Mouse (Mus musculus) olfactory bulb, adult 2 months (tissue): ENCODE data around the gene Eif2b4. TPM values are rescaled to one million over a fixed set of nuclear protein-coding genes. Genes with fewer than 3 reads are reported as not detected.

Source experiments
- H3K27ac ChIP-seq: fragments of 200-500 bp; 2 replicates; pipeline ENCODE4 v1.5.1; 2012; ENCODE audit warnings: low read depth, low read length; ENCODE audit not compliant: insufficient read depth
- H3K4me1 ChIP-seq: fragments of 200-500 bp; 2 replicates; pipeline ENCODE4 v1.6.1; 2012; ENCODE audit warnings: low read length; ENCODE audit not compliant: control insufficient read depth, insufficient read depth
- H3K4me3 ChIP-seq: fragments of 200-500 bp; 2 replicates; pipeline ENCODE4 v1.5.1; 2012; ENCODE audit warnings: mild to moderate bottlenecking, low read depth, low read length, moderate library complexity; ENCODE audit not compliant: insufficient read depth
- CTCF ChIP-seq: fragments of 200-500 bp; IDR thresholded peaks from 2 replicates; pipeline ENCODE4 v1.5.1; 2012; ENCODE audit warnings: low read depth, mild to moderate bottlenecking, low read length, moderate library complexity; ENCODE audit not compliant: insufficient read depth
- POLR2A ChIP-seq: fragments of 200-500 bp; IDR thresholded peaks from 2 replicates; pipeline ENCODE4 v1.6.1; 2012; ENCODE audit warnings: mild to moderate bottlenecking, low read depth, low read length, moderate library complexity; ENCODE audit not compliant: insufficient read depth
- WGBS: fragments of 180-500 bp; shearing (Covaris S2); methylation state at CpG from one replicate; pipeline ENCODE4 v1.1.7; 2018; 5-methylcytosine and 5-hydroxymethylcytosine counted together
- polyA plus RNA-seq: library from polyadenylated mRNA; stranded (reverse); fragments of >200 nt; gene quantifications from 2 replicates; pipeline ENCODE4 v1.2.4, GENCODE M21; 2012; ENCODE audit warnings: low replicate concordance; ENCODE audit not compliant: missing spikeins, insufficient read depth, insufficient read length

The Eif2b4 gene
- polyA plus RNA-seq, 1 experiment, result not detected

DNA sequence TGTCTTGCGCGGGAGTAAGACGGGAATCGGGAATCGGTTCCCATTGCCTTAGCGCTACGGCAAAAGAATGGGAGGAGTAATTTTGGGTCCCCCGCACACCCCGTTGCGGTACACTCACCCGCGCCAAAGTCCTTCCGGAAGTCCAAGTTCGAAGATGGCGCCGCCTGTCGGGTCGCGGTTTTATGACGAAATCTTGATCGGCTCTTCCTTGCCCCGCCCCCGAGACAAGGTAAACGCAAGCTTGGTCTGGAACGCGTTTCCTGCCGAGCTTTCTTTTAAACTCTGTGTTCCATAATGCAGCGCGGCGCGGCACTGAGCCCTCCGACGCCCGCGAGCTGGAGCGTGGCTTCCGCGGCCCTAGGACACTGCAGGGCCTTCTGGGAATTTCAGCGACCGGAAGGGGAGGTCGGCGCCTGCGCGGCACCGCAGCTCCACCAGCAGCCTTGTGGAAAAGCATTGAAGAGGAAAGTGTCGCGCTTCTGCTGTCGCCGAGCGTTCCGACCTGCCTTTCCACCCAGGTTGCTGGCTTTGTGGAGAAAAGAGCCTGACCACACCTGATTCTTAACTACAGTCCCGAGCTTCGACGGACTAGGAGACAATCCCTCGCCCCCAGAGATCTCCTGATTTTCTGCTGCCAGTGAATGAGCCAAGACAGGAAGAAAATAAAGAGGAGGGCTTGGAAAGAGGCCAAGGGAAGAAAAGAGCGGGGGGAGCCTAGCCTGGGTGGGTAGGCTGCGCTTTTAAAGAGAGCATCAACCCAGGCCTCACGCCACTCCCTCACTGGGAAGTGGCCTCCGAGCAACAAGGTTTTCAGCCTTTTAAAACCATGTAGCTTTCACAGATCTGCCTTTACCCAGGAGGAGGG is 13.2 kb downstream of the Eif2b4 start, which contains the start of the genes Gm29609 and Gtf3c2:
Gm29609 (minus strand) TSS at position 146 of the 865 bp plus-strand sequence.
Gtf3c2 (minus strand) TSS at position 379 of the 865 bp plus-strand sequence.
- WGBS, result under 1% methylated on average over 59 of the region's 59 CpGs
- TF ChIP-seq POLR2A, result peak; percentile 75; the same call in 1 of the 2 replicates
- TF ChIP-seq CTCF, result no peak
- Histone ChIP-seq H3K4me3 (peak within 1 kb of the TSS; percentile 70), H3K27ac (peak within 1 kb of the TSS; percentile 88), H3K4me1 (0 out of 2 replicates have a peak, but pooled peaks cover 3% of the 10 kb centered on the region)

DNA sequence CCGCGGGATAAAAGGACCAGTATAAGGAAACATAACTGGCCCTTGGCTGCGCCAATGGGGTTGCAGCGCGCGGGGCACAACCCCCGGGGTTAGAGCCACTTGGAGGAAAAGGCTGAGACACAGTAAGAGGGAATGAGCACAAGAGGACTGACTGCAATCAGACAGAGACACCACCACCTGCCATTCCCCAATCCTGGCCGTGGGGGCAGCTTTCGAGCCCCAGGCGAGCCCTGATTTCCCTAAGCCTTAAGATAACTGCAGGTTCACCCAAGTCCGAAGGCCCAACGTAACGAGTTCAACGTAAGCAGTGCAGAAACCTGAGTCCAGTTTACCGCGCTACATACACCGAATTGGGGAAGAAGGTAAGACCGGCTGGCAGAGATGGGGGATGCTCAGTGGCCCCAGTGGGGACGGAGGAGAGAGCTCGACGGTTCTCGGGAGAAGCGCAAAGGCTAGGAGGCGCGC is 13.9 kb downstream of the Eif2b4 start:
- H3K4me3 ChIP-seq, result peak overlapping the region; percentile 70
- no peak for TF ChIP-seq POLR2A
- no peak for TF ChIP-seq CTCF
- no peak overlapping the region for H3K27ac ChIP-seq
- H3K4me1 ChIP-seq, result 0 out of 2 replicates have a peak, but pooled peaks cover 3% of the 10 kb centered on the region
- 0% methylated on average over 25 of the region's 25 CpGs for WGBS

DNA sequence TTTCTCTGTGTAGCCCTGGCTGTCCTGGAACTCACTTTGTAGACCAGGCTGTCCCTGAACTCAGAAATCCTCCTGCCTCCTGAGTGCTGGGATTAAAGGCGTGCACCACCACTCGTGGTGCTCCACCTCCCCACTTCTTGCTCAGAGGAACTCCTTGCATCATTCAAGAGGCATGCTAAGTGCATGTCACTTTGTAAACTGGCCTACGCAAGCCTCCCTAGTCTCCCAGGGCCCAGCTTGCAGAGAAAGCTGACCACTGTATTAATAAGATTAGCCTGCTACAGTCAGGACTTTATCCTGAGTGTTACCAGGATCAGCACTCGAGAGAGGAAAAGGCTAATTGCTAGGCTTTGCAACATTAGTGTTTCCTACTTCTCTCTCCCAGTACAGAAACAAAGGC is 24.6 kb downstream of the Eif2b4 start:
- WGBS, result 91% methylated on average over 4 of the region's 4 CpGs
- Histone ChIP-seq H3K27ac (no peak overlapping the region), H3K4me3 (no peak overlapping the region), H3K4me1 (no peaks in the 10 kb centered on the region)
- TF ChIP-seq POLR2A (no peak), CTCF (no peak)

DNA sequence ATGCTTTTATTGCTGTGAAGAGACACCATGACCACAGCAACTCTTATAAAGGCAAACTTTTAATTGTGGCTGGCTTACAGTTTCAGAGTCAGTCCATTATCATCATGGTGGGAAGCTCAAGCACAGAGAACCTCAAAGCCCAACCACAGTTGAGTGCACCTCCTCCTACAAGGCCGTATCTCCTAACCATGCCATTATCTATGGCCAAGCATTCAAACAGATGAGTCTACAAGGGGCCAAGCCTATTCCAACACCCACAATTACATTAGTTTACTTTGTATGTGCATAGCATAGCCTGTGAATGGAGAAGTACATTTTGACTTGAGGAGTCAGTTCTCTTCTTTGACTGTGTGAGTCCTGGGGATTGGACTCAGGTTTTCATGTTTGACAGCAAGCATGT is 28.4 kb downstream of the Eif2b4 start:
- Histone ChIP-seq H3K27ac (no peak overlapping the region), H3K4me3 (no peak overlapping the region), H3K4me1 (no peaks in the 10 kb centered on the region)
- TF ChIP-seq CTCF, result no peak
- no peak for TF ChIP-seq POLR2A
- 89% methylated on average over 1 of the region's 1 CpGs for WGBS

DNA sequence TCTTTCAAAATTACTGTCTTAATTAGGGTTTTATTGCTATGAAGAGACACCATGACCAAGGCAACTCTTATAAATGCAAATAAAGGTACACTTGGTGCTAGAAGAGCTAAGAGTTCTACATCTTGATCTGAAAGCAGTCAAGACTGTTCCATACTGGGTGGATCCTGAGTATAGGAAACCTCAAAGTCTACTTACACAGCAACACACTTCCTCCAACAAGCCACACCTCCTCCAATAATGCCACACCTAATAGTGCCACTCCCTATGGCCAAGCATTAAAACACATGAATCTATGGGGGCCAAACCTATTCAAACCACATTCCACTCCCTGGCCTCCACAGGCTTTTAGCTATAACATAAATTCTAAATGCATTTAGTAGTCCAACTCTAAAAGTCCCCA is 30.8 kb downstream of the Eif2b4 start:
- TF ChIP-seq POLR2A (no peak), CTCF (no peak)
- no peaks in the 10 kb centered on the region for H3K4me1 ChIP-seq

DNA sequence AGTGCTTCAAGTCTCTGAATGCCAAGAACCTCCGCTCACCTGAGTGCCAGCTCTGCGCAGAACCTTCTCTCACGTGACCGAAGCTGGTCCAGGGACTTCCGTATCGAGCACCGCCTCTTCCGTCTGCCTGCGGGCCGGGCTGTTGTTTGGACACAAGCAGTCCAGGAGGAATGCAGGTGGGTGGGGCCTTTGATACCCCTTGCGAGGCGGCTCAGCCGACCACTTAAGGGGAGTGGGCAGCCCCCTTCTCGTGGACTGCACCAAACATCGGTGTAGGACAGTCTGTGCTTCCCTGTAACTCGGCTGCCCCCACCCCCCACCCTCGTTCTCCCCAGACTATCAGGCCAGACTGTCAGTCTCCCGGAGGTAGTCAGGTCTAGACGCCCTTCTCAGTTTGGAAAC is 39.1 kb downstream of the Eif2b4 start, which contains the start of gene Mpv17:
Mpv17 (minus strand) TSS at position 100 of the 402 bp plus-strand sequence.
- 0 out of 2 replicates have a peak within 1 kb of the TSS, but pooled peaks have one; percentile 10 for H3K27ac ChIP-seq
- WGBS, result 0% methylated on average over 19 of the region's 19 CpGs
- H3K4me1 ChIP-seq, result peaks cover 5% of the 10 kb centered on the region
- peak within 1 kb of the TSS; percentile 64 for H3K4me3 ChIP-seq
- TF ChIP-seq POLR2A, result peak; percentile 77
- no peak for TF ChIP-seq CTCF

More for the DNA sequence above, 30.8 kb downstream of the Eif2b4 start:
- Histone ChIP-seq H3K27ac (no peak overlapping the region), H3K4me3 (no peak overlapping the region)

DNA sequence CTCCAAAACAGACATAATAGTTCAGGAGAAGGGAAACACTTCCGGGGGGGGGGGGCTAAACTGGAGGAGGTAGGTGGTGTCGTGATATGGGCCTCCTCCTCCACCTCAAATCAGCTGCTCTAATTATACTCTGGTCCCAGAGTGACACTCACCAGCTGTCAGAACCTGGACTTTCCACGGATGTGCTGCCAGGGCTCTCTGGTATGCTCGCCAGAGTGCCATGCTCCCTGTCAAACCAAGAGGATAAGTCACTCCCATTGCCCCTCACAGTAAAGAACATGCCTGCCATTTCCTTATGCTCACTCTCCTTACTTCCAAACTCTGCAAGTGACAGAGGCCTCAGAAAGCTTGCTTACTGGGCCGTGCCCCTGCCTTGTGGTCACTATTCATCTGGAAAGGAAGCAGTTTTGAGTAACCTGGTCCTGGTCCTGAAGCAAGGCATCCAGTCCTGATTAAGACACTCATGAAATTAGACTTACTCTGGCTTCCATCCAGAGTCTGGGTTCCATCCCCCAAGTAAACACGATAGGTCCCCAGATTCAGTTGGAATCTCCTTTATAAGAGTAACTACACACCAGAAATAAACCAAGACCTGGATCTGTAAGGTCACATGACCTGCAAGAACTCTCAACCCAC is 39.6 kb downstream of the Eif2b4 start:
- WGBS, result 23% methylated on average over 6 of the region's 6 CpGs
- peaks cover 5% of the 10 kb centered on the region for H3K4me1 ChIP-seq
- no peak overlapping the region for H3K27ac ChIP-seq
- peak overlapping the region; percentile 64 for H3K4me3 ChIP-seq
- no peak for TF ChIP-seq CTCF
- TF ChIP-seq POLR2A, result no peak

DNA sequence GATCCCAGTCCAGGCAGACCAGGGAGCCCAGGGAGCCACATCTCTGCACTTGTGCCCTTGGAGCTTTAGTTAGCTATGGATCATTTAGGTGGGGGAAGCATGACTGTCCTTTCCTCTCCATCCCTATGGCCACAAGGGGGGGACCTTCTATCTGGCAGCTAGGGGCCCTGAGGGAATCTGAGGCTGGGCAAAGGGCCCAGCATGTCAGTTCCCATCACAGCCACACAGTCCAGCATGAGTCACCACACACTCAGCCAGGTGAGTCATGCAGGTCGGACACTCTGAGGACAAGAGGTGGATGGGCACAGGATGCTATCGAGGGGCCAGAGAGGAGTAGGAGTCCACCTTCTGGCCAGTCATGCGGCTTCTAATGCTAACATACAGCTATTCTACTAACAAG is 41.5 kb downstream of the Eif2b4 start:
- peaks cover 5% of the 10 kb centered on the region for H3K4me1 ChIP-seq
- WGBS, result 87% methylated on average over 3 of the region's 3 CpGs
- no peak for TF ChIP-seq CTCF
- H3K27ac ChIP-seq, result no peak overlapping the region
- H3K4me3 ChIP-seq, result no peak overlapping the region

DNA sequence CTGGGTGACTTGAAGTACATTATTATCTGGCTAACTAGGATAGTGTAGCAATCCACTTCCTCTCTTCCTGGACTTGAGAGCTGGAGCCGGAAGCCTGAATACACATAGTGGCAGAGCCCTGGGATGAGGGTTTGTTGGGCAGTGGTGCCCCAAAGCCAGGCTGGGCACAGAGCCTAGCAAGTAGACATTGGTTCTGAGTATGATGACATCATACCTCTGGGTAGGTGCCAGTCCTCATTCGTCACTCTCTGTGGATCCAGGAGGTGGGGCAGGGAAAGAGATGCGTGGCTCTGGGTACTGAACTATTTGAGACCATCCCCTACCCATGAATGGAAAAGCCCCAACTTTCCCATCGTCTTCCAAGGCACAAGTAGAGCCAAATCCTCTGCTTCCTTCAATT is 43.4 kb downstream of the Eif2b4 start:
- no peak overlapping the region for H3K27ac ChIP-seq
- H3K4me1 ChIP-seq, result peaks cover 5% of the 10 kb centered on the region
- 61% methylated on average over 4 of the region's 4 CpGs for WGBS
- TF ChIP-seq POLR2A (no peak), CTCF (no peak)
- no peak overlapping the region for H3K4me3 ChIP-seq
